Mouse (Mus musculus): ENCODE data around the gene Sumo1. TPM values are rescaled to one million over a fixed set of nuclear protein-coding genes. Genes with fewer than 3 reads are reported as not detected.
"Not testable (repeated sequence)": the region's sequence is repeated elsewhere in the genome, so short reads cannot be mapped to it uniquely, and the experiment has no call there.

Sumo1 gene
- polyA plus RNA-seq, 1 experiment from 2014 or later = 375 TPM

DNA sequence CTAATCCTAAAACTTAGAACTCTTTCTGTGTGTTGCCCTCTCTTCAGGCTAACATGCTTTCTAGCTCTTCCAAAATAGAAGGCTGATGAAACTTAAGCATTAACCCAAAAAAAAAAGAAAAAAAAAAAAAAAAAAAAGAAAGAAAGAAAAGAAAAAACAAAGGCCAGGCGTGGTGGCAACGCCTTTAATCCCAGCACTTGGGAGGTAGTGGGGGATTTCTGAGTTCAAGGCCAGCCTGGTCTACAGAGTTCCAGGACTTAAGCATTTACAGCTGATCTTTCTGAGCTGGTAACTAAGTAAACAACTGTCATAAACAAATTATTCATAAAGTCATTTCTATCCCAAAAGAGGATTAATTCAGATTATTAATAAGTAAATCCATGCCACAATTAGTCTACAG lies 1.8 kb downstream of the Sumo1 start:
- H3K4me1 ChIP-seq (replicated peaks) = peaks cover 5% of the 10 kb centered on the region; the same call in 1 of the 2 replicates
- no peaks in the 10 kb centered on the region for H3K36me3 ChIP-seq
- no peak overlapping the region for H3K4me3 ChIP-seq (replicated peaks)
- H3K9me3 ChIP-seq = no peaks in the 10 kb centered on the region
- H3K4me2 ChIP-seq (replicated peaks) = no peak overlapping the region; the same call in 1 of the 2 replicates
- no peak overlapping the region for H3K27ac ChIP-seq
- no peaks in the 10 kb centered on the region for H3K27me3 ChIP-seq (replicated peaks)
- H3K9ac ChIP-seq = no peak overlapping the region
- no peak for ATAC-seq
- 74% methylated on average over 2 of the region's 2 CpGs for WGBS

DNA sequence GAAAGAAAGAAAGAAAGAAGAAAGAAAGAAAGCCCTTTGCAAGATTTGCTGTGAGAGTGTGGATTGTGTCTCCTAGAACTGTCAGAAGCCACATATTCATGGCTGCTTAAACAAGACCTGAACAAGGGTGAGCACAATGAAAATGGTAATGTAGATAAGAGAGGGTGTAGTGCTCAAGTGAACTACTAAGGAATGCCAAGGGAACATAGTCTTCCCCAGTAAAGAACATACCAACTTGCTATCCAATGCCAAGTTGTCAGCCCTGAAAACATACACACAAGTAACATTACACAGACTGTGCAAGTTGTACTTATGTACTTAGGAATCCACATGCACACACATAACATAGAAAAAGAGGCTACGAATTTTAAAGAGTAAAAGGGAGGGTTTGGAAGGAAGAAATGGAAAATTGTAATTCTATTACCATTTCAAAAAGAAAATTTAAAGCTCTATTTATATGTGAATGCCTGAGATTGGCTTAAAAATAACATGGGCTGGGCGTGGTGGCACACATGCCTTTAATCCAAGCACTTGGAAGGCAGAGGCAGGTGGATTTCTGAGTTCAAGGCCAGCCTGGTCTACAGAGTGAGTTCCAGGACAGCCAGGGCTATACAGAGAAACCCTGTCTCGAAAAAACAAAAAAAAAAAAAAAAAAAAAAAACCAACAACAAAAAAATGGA lies 7.0 kb downstream of the Sumo1 start:
- ATAC-seq = no peak
- Histone ChIP-seq H3K27ac (no peak overlapping the region), H3K27me3 (replicated peaks) (no peaks in the 10 kb centered on the region), H3K4me3 (replicated peaks) (no peak overlapping the region), H3K9me3 (no peaks in the 10 kb centered on the region), H3K9ac (no peak overlapping the region), H3K36me3 (no peaks in the 10 kb centered on the region), H3K4me2 (replicated peaks) (no peak overlapping the region), H3K4me1 (replicated peaks) (0 out of 2 replicates have a peak, but pooled peaks cover 3% of the 10 kb centered on the region)
- WGBS = 80% methylated on average over 3 of the region's 3 CpGs

DNA sequence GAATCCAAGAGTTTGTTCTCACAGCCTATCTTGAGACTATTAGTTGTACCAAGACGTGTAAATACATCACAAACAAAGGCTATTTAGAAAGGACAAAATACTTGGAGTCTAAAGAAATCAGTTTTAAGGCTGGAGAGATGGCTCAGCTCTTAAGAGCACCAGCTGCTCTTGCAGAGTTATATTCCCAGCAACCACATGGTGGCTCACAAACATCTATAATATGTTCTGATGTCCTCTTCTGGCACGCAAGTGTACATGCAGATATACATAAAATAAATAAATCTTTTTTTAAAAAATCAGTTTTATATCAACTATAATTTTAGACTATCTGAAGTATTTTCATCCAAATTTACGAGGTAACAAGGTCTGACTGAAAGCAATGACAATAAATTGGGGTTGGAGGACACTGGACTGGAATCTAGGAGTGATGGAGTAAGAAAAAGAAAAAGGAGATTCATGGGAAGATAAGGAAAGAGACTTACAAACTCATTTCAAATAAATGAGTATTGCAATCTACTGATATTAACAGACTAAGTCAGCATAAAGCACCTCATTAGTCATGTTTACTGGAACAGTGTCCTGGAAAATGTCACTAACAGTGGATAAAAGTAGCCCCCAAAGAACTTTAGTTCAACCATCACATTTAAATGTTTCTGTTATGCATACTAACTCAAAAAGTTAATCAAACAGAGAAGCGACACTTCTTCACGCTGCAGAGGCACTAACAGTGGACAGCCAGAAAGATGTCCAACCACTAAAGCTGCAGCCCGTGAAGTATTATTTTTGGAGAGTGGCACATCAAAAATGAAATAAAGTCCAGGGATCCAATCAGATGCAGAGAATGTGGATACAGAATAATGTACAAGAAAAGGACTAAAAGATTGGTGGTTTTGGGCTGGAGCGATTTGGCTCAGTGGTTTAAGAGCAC lies 14.1 kb downstream of the Sumo1 start:
- Histone ChIP-seq H3K4me2 (replicated peaks) (no peak overlapping the region), H3K4me3 (replicated peaks) (no peak overlapping the region), H3K9me3 (no peaks in the 10 kb centered on the region), H3K9ac (no peak overlapping the region), H3K27me3 (replicated peaks) (no peaks in the 10 kb centered on the region), H3K36me3 (no peaks in the 10 kb centered on the region), H3K27ac (no peak overlapping the region), H3K4me1 (replicated peaks) (no peaks in the 10 kb centered on the region)
- ATAC-seq = no peak
- 75% methylated on average over 7 of the region's 7 CpGs for WGBS

DNA sequence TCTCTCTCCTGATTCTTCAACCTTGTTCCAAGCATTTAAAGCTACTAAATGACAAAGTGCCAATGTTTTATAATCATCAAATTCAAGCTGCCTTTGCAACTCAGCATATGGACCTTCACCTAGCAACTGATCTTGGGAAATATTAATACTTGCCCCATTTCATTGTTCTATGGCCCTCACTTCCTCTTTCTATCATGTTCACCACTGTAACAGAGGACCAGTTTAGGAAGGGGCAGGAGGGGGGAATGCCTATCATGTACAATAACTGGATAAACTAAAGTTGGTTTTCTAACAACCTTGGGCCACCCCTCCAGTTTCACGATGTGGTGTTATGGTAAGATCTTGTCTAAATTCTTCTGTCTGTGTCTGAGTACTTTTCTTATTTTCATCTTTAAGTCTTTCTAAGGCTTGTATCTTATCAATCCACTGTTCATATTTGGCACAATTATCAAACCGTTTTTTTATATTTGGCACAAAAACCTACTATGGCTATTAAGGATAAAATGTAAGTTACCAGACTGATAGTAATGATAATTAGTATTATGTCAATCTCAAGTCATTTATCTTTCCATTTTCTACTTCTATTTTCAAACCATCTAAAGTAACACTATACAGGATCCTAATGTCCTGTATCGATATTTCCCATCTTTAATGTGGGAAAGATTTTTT lies 17.3 kb downstream of the Sumo1 start:
- H3K9me3 ChIP-seq = no peaks in the 10 kb centered on the region
- WGBS = 97% methylated on average over 3 of the region's 3 CpGs
- no peak for ATAC-seq
- H3K36me3 ChIP-seq = no peaks in the 10 kb centered on the region
- H3K27me3 ChIP-seq (replicated peaks) = no peaks in the 10 kb centered on the region
- no peak overlapping the region for H3K27ac ChIP-seq
- H3K4me2 ChIP-seq (replicated peaks) = no peak overlapping the region
- no peak overlapping the region for H3K9ac ChIP-seq
- no peaks in the 10 kb centered on the region for H3K4me1 ChIP-seq (replicated peaks)
- no peak overlapping the region for H3K4me3 ChIP-seq (replicated peaks)

DNA sequence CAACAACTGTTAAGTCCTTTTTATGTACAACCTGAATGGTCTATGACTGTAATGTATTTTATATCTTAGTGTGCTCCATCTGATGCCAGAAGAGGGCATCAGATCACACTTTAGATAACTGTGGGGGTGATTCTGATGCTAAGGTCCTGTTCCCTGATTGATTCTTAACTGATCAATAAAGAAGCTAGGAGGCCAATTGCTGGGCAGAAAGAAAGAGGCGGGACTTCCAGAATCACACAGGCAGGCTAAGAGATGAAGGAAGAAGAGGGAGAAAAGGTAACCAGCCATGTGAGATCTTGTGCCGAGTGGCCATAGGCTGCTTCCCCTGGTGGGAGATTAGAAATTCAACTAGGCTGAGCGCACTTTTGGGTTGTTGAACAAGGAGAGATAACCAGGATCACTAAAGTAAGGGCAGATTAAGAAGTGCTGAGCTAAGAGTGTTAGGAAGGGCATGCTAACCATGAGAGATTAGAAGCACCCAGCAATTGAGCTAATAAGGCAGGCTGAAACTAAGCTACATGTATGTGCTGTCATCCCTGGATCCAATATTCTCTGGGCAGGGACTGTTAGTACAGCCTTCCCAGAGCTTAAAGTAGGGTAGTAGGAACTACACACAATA lies 19.3 kb downstream of the Sumo1 start:
- Histone ChIP-seq H3K4me1 (replicated peaks) (no peaks in the 10 kb centered on the region), H3K27ac (no peak overlapping the region), H3K9me3 (no peaks in the 10 kb centered on the region), H3K27me3 (replicated peaks) (no peaks in the 10 kb centered on the region), H3K4me2 (replicated peaks) (no peak overlapping the region), H3K4me3 (replicated peaks) (no peak overlapping the region), H3K9ac (no peak overlapping the region), H3K36me3 (no peaks in the 10 kb centered on the region)
- WGBS = 92% methylated on average over 3 of the region's 3 CpGs
- ATAC-seq = no peak

DNA sequence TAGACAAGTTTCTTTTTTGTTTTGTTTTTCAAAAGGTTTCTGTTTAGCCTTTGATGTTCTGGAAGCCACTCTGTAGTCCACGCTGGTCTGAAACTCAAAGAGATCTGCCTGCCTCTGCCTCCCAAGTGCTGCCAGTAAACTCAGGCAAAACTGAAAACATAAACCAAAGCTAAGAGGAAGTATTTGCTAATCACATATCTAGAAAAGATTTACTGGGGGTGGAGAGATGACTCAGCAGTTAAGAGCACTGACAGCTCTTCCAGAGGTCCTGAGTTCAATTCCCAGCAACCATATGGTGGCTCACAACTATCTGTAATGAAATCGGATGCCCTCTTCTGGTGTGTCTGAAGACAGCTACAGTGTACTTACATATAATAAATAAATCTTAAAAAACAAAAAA lies 24.1 kb downstream of the Sumo1 start:
- H3K27ac ChIP-seq; H3K4me1 ChIP-seq (replicated peaks); H3K4me3 ChIP-seq (replicated peaks); H3K4me2 ChIP-seq (replicated peaks); ATAC-seq; H3K9me3 ChIP-seq; H3K9ac ChIP-seq; H3K36me3 ChIP-seq; H3K27me3 ChIP-seq (replicated peaks): not testable (repeated sequence)
- WGBS = 95% methylated on average over 2 of the region's 2 CpGs

DNA sequence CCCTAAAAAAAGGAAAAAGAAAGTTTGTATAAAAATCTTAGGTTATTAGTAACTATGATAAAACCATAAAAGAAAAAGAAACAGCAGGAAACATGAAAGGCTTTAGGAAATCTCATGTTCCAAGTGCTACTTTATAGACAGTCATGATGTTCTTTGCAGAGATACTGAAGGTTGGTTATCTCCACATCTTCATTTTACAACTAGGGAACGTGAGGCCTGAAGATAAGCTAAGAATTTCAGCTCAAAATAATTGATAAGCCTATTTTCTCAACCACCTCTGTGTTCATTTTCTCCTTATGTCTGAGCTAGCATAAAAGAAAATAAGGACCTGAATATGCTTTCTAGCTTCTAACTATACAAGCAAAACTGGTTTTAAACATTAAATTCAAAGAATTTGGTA lies 28.1 kb downstream of the Sumo1 start:
- Histone ChIP-seq H3K4me1 (replicated peaks) (no peaks in the 10 kb centered on the region), H3K36me3 (no peaks in the 10 kb centered on the region; the same call in 1 of the 2 replicates), H3K4me2 (replicated peaks) (no peak overlapping the region), H3K9ac (no peak overlapping the region), H3K27me3 (replicated peaks) (no peaks in the 10 kb centered on the region), H3K27ac (no peak overlapping the region), H3K4me3 (replicated peaks) (no peak overlapping the region), H3K9me3 (no peaks in the 10 kb centered on the region)
- WGBS = 68% methylated on average over 1 of the region's 1 CpGs
- no peak for ATAC-seq

DNA sequence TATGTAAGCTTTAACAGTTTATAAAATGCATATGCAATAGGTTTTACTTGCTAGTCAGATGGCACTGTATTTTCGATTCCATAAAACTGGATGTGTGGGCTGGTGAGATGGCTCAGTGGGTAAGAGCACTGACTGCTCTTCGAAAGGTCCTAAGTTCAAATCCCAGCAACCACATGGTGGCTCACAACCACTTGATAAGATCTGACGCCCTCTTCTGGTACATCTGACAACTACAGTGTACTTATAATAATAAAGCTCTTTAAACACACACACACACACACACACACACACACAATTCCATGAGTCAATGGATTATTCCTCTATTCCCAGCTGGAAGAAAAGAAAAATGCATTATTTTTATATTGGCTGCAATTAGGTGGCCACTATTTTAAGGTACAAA lies 32.3 kb downstream of the Sumo1 start:
- Histone ChIP-seq H3K4me2 (replicated peaks) (no peak overlapping the region), H3K27ac (no peak overlapping the region), H3K27me3 (replicated peaks) (no peaks in the 10 kb centered on the region), H3K9me3 (no peaks in the 10 kb centered on the region), H3K4me3 (replicated peaks) (no peak overlapping the region), H3K36me3 (no peaks in the 10 kb centered on the region; the same call in 1 of the 2 replicates), H3K4me1 (replicated peaks) (no peaks in the 10 kb centered on the region), H3K9ac (no peak overlapping the region)
- 79% methylated on average over 3 of the region's 3 CpGs for WGBS
- no peak for ATAC-seq

DNA sequence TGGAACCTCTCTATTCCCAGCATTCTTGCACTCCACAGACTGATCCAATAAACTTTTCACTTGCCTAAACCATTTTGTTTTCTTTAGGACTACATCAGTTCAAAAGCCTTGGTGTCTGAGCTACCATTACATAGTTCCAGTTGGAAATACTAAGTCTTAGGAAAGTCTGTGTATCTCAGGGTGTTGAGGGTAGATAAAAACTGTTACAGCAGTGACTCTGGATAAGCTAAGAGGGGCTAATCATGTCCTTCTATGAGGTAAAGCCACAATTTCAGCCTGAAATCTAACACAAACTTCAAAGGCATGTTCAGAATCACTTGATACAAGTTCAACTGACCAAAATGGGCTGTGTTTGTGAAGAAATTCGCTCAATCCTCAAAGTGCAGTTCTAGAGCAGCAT lies 34.3 kb downstream of the Sumo1 start:
- H3K9me3 ChIP-seq = no peaks in the 10 kb centered on the region
- no peaks in the 10 kb centered on the region for H3K36me3 ChIP-seq
- no peak overlapping the region for H3K4me2 ChIP-seq (replicated peaks)
- H3K9ac ChIP-seq = no peak overlapping the region
- no peak overlapping the region for H3K27ac ChIP-seq
- no peaks in the 10 kb centered on the region for H3K4me1 ChIP-seq (replicated peaks)
- no peak for ATAC-seq
- WGBS = 62% methylated on average over 1 of the region's 1 CpGs
- no peaks in the 10 kb centered on the region for H3K27me3 ChIP-seq (replicated peaks)
- no peak overlapping the region for H3K4me3 ChIP-seq (replicated peaks)

DNA sequence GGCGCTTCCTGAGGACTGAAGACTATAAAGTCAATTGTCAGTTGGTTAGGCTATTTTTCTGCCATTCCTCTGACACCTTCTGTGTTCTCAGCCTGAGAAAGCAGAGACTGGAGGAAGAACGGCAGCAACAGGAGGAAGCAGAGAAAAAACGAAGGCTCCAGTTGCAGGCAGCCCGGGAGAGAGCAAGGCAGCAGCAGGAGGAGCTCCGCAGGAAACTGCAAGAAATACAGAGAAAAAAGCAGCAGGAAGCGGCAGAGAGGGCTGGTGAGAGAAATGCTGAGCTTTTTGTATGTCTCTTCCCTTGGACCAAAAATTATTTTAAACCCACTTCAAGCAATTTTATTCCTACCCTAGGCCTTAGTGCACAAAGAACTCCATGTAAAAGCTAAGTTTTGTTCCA lies 37.6 kb downstream of the Sumo1 start:
- 29% methylated on average over 6 of the region's 6 CpGs for WGBS
- Histone ChIP-seq H3K9ac (no peak overlapping the region), H3K9me3 (no peaks in the 10 kb centered on the region), H3K36me3 (no peaks in the 10 kb centered on the region), H3K27me3 (replicated peaks) (no peaks in the 10 kb centered on the region), H3K4me1 (replicated peaks) (no peaks in the 10 kb centered on the region), H3K27ac (no peak overlapping the region), H3K4me3 (replicated peaks) (no peak overlapping the region), H3K4me2 (replicated peaks) (no peak overlapping the region)
- no peak for ATAC-seq

DNA sequence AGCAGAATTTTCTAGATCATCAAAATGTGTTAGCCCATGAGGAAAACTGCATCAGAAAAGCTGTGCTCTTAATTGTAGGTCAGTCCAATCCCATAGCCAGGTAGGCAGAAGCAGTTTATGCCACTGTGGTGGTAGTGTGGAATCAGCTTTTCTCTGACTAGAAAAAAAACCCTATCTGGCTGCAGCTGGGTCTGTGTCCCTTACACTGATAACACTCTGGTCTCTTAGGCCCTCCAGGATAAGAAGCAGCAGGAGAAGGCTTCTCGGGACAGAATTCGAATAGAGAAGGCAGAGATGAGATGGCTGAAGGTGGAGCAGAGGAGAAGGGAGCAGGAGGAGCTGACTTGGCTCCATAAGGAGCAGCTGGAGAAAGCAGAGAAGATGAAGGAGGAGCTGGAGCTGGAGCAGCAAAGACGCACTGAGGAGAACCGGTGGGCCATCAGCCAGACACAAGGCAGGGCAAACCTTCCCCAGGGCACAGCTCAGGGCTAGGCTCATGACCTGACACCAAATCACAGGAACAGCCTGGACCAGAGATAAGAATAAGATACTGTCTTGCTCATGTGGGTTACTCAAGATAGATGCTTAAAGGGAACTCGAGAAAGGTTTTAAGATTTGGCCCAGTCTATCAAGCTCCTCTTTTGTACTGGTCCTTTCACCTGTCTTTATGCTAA lies 38.5 kb downstream of the Sumo1 start:
- Histone ChIP-seq H3K4me2 (replicated peaks) (no peak overlapping the region), H3K9me3 (no peaks in the 10 kb centered on the region), H3K36me3 (no peaks in the 10 kb centered on the region), H3K27me3 (replicated peaks) (no peaks in the 10 kb centered on the region), H3K4me1 (replicated peaks) (no peaks in the 10 kb centered on the region), H3K4me3 (replicated peaks) (no peak overlapping the region), H3K27ac (no peak overlapping the region), H3K9ac (no peak overlapping the region)
- WGBS = 79% methylated on average over 5 of the region's 5 CpGs
- no peak for ATAC-seq

DNA sequence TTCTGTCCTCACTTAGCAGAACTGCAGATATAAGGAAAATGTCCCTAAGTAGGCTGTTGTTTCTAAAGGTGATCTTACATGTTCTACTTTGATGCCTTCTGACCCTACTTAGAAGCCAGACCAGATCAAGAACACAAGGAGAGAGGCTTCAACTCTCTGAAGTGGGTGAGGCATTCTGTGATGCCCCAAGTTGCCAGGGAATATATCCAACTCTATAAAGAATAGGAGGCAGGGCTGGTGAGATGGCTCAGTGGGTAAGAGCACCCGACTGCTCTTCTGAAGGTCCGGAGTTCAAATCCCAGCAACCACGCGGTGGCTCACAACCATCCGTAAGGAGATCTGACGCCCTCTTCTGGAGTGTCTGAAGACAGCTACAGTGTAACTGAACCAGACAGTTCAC lies 40.3 kb downstream of the Sumo1 start:
- 89% methylated on average over 6 of the region's 6 CpGs for WGBS
- not testable (repeated sequence) for H3K9ac ChIP-seq

More for the DNA sequence above, 40.3 kb downstream of the Sumo1 start:
- H3K9me3 ChIP-seq; H3K4me3 ChIP-seq (replicated peaks); ATAC-seq; H3K36me3 ChIP-seq; H3K27me3 ChIP-seq (replicated peaks); H3K27ac ChIP-seq; H3K4me1 ChIP-seq (replicated peaks); H3K4me2 ChIP-seq (replicated peaks): not testable (repeated sequence)

All from intestine, embryonic 15.5 days (tissue).